Mouse (Mus musculus): ENCODE measurements around the gene Nop56. TPM values are rescaled to one million over a fixed set of nuclear protein-coding genes. Genes with fewer than 3 reads are reported as not detected.

Nop56 gene
- 100 to 1,000 TPM; 315 to 340 TPM for total RNA-seq (2023)

DNA sequence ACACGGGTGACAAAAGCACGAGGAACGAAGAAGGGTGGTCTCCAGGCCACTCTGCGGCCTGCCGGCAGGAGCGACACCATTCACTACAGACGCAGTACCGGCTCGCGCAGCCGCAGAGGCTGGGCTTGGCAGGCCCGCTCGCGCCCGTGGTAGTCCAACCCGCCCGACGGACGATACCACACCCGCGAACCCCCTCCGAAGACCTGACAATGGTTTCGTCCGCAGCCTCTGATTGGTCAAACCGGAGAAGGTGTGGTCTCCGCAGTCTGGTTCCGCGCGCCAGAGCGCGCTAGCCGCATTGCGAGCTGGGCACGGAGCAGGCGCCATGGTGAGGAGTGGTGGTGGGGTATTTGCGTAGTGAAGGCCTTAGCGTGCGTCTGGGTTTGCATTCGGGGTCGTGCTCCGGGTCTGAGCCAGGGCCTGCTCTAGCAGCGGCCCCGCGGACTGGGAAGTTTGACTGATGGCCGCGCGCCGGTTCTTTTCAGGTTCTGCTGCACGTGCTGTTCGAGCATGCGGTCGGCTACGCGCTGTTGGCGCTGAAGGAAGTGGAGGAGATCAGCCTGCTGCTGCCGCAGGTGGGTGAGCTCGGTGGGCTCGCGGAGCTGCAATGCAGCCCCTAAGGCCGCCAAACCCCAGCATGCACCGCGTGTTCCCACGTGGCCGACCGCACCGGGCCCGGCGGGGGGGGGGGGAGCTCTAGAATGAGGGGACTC, at the start of gene Nop56:
Gene Nop56 (plus strand): TSS at position 282 of the 713 bp plus-strand sequence.

GRCm38 (mm10) chr2:130283854-130284654, 9.8 kb downstream of the Nop56 start, which contains the start of gene Idh3b:
Gene Idh3b (minus strand): TSS chr2:130284547.

DNA sequence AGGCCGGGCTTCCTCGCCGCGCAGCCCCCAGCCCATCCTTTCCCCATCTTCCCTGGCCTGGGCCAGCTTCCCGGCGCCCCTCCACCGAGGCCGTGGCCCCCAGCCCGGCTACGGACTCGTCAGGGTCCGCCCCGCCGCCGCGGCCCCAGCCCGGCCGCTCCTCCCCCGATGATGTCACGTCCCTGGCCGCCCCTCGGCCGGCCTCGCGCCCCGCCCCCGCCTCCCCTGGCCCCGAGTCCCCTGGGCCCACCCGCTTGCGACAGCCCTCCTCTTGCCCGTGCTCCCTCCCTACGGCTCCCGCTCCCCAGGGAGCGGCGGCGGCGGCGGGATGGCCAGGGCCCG, 20.7 kb downstream of the Nop56 start, which contains the start of gene Ebf4:
Gene Ebf4 (plus strand): TSS at position 234 of the 342 bp plus-strand sequence.

Other genes with a start within 250 kb of the Nop56 start
- not detected for gene Tgm6, start 162.0 kb upstream of the Nop56 start, total RNA-seq (2023)
- gene Snrpb, start 95.0 kb upstream of the Nop56 start, total RNA-seq (2023): 100 to 1,000 TPM; 172 TPM
- gene Tmc2, start 79.2 kb upstream of the Nop56 start, total RNA-seq (2023): not detected
- 100 to 1,000 TPM; 127 to 154 TPM for gene Idh3b, start 10.1 kb downstream of the Nop56 start, total RNA-seq (2023)
- not detected for gene Ebf4, start 20.7 kb downstream of the Nop56 start, total RNA-seq (2023)
- gene Cpxm1, start 123.1 kb downstream of the Nop56 start, total RNA-seq (2023): 1 to 10 TPM in 1 of 2 experiments, not detected in 1; 1.2 TPM
- not detected for gene Gm28372, start 130.8 kb downstream of the Nop56 start, total RNA-seq (2023)
- gene 1700020A23Rik, start 130.8 kb downstream of the Nop56 start, total RNA-seq (2023): not detected
- gene Tmem239, start 132.0 kb downstream of the Nop56 start, total RNA-seq (2023): not detected
- 100 to 1,000 TPM; 156 to 175 TPM for gene Vps16, start 149.9 kb downstream of the Nop56 start, total RNA-seq (2023)
- 10 to 100 TPM; 22.2 to 26.2 TPM for gene Pced1a, start 150.3 kb downstream of the Nop56 start, total RNA-seq (2023)
- gene Ptpra, start 175.8 kb downstream of the Nop56 start, total RNA-seq (2023): 100 to 1,000 TPM; 104 to 116 TPM